In the genomic region with DNA sequence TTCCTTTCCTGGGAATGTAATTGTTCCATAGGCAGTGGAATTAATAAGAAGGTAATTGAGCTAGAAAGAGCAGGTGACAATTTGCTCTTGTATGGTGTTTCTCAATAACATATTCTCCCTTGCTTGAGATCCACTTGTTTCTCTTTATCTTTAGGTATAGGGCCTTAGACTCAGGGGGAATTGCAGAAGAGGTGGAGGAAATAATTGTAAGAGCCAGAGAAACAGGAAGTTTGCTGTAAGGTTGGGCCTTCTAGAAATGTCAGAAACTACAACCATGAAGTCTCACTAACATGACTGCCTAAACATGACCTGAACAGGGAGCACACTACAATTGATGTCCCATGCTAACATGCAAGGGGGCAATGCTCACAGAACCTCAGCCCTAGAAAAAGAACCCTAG, we compare ENCODE assay signal across 34 mouse cellular contexts. TPM values are rescaled to one million over a fixed set of nuclear protein-coding genes. Genes with fewer than 3 reads are reported as not detected.
"Had no signal": no experiment of that assay in that cellular context is flagged by ENCODE, and none has a peak within 500 bp of the region (broad histone marks: within the 10 kb centered on the region; RNA-seq: fewer than 3 reads in every experiment).

No protein-coding gene starts in this region.

- ATAC-seq: liver, embryonic 12.5 days; liver, postnatal 0 days; lung, postnatal 0 days; midbrain, embryonic 13.5 days; midbrain, embryonic 15.5 days; midbrain, embryonic 16.5 days had no signal

- H3K36me3 ChIP-seq: limb, embryonic 10.5 days; limb, embryonic 12.5 days; limb, embryonic 13.5 days; limb, embryonic 15.5 days; liver, embryonic 12.5 days; liver, embryonic 13.5 days; liver, embryonic 15.5 days; lung, embryonic 15.5 days; midbrain, embryonic 10.5 days; midbrain, embryonic 12.5 days; midbrain, embryonic 13.5 days; midbrain, embryonic 15.5 days; neural tube, embryonic 12.5 days had no signal

- H3K4me1 ChIP-seq: limb, embryonic 10.5 days; limb, embryonic 12.5 days; limb, embryonic 13.5 days; limb, embryonic 15.5 days; liver, embryonic 12.5 days; liver, embryonic 13.5 days; liver, embryonic 15.5 days; lung, embryonic 15.5 days; megakaryocyte, embryonic 14.5 days; midbrain, embryonic 10.5 days; midbrain, embryonic 12.5 days; midbrain, embryonic 13.5 days; midbrain, embryonic 15.5 days; neural tube, embryonic 12.5 days had no signal

- H3K27ac ChIP-seq: left cerebral cortex, adult 2 months; limb, embryonic 10.5 days; limb, embryonic 12.5 days; limb, embryonic 13.5 days; limb, embryonic 15.5 days; liver, embryonic 12.5 days; liver, embryonic 13.5 days; liver, embryonic 14.5 days; liver, embryonic 15.5 days; lung, embryonic 15.5 days; macrophage; midbrain, embryonic 10.5 days; midbrain, embryonic 12.5 days; midbrain, embryonic 13.5 days; midbrain, embryonic 15.5 days; neural tube, embryonic 12.5 days had no signal

- H3K4me3 ChIP-seq: left cerebral cortex, adult 2 months; limb, embryonic 10.5 days; limb, embryonic 12.5 days; limb, embryonic 13.5 days; limb, embryonic 15.5 days; liver, embryonic 12.5 days; liver, embryonic 13.5 days; liver, embryonic 15.5 days; lung, embryonic 15.5 days; megakaryocyte, embryonic 14.5 days; midbrain, embryonic 10.5 days; midbrain, embryonic 12.5 days; midbrain, embryonic 13.5 days; midbrain, embryonic 15.5 days; myocyte; neural tube, embryonic 12.5 days had no signal

- H3K9ac ChIP-seq: limb, embryonic 12.5 days; limb, embryonic 13.5 days; limb, embryonic 15.5 days; liver, embryonic 12.5 days; liver, embryonic 13.5 days; liver, embryonic 14.5 days; liver, embryonic 15.5 days; liver, postnatal 0 days; lung, embryonic 14.5 days; lung, embryonic 15.5 days; midbrain, embryonic 12.5 days; midbrain, embryonic 13.5 days; midbrain, embryonic 15.5 days; neural tube, embryonic 12.5 days had no signal

- H3K27me3 ChIP-seq: liver, embryonic 12.5 days; liver, embryonic 13.5 days; lung, embryonic 15.5 days; midbrain, embryonic 12.5 days; midbrain, embryonic 15.5 days; neural tube, embryonic 12.5 days had no signal

- DNase-seq: left cerebral cortex, postnatal 4 days; liver; liver, embryonic 13.5 days; liver, postnatal 0 days; lung, adult 18-20 months; lung, adult 2 months; lung, embryonic 14.5 days; lung, postnatal 10 days; lung, postnatal 14 days; lung, postnatal 36 days; lung, postnatal 4 days; midbrain, embryonic 14.5 days had no signal

- H3K9me3 ChIP-seq: limb, embryonic 10.5 days; limb, embryonic 12.5 days; limb, embryonic 13.5 days; limb, embryonic 15.5 days; liver, embryonic 12.5 days; liver, embryonic 13.5 days; liver, embryonic 15.5 days; lung, embryonic 15.5 days; megakaryocyte, embryonic 14.5 days; midbrain, embryonic 10.5 days; midbrain, embryonic 12.5 days; midbrain, embryonic 13.5 days; midbrain, embryonic 15.5 days; neural tube, embryonic 12.5 days had no signal

RNA-seq across cellular contexts. Expression of gene Ace2, which starts 50.7 kb away (rescaled TPM):
- total RNA-seq: megakaryocyte-erythroid progenitor cell, adult 5-6 weeks; monocyte, adult 5-6 weeks had no signal
- polyA plus RNA-seq: limb, embryonic 12.5 days; liver, embryonic 11.5 days; liver, embryonic 12.5 days; macrophage; midbrain, embryonic 12.5 days; myocyte; neural tube, embryonic 12.5 days had no signal
